ENCODE assay signal across 9 mouse cellular contexts in the genomic region with DNA sequence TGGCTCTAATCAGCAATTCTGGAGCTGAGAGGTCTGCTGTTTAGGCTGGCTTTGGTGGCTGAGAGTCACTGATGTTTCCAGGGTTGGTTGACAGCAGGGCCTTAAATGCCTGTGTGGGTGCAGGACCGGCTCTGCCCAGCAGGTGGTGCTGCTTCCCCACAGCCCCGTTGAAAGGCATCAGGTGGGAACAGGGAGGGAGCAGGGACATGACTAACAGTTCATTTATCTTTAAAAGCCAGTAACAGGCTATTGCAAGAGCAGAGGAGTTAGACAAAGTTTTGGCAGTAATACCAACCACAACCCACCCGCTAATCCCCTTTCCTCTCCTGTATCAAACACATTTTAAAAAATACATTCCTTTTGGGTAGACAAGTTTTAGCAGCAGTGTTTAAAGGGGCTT. TPM values are rescaled to one million over a fixed set of nuclear protein-coding genes. Genes with fewer than 3 reads are reported as not detected.
A peak's percentile ranks its signal among the peaks of the same experiment; 100 is the strongest.
DNase-seq lines count a peak whose midpoint lies in the region; ATAC-seq and TF ChIP-seq lines count a peak whose summit lies in the region.
"Had no signal": no experiment of that assay in that cellular context is flagged by ENCODE, and none has a peak within 500 bp of the region (broad histone marks: within the 10 kb centered on the region; RNA-seq: fewer than 3 reads in every experiment).

No protein-coding gene starts in this region.

- no peak overlapping the region for H3K4me2 ChIP-seq in liver, embryonic 13.5 days
- no peak overlapping the region for H3K4me2 ChIP-seq in neural tube, embryonic 11.5 days (ENCODE audit: low read depth)
- no peak overlapping the region for H3K4me2 ChIP-seq in stomach, postnatal 0 days (replicated peaks; ENCODE audit: low read depth)
- H3K4me2 ChIP-seq: embryonic facial prominence, embryonic 12.5 days had no signal

- no peak overlapping the region for H3K4me3 ChIP-seq in embryonic facial prominence, embryonic 10.5 days
- H3K4me3 ChIP-seq in liver, embryonic 13.5 days (replicated peaks): no peak overlapping the region
- H3K4me3 ChIP-seq in neural tube, embryonic 11.5 days (ENCODE audit: low read depth, low read length): no peak overlapping the region
- H3K4me3 ChIP-seq in stomach, postnatal 0 days (ENCODE audit: low read depth, low read length): no peak overlapping the region
- H3K4me3 ChIP-seq: embryonic facial prominence, embryonic 12.5 days had no signal

- H3K9ac ChIP-seq in liver, embryonic 13.5 days: no peak overlapping the region
- H3K9ac ChIP-seq in neural tube, embryonic 11.5 days (ENCODE audit: low read length): no peak overlapping the region
- H3K9ac ChIP-seq in stomach, postnatal 0 days (ENCODE audit: low read length): no peak overlapping the region
- H3K9ac ChIP-seq: embryonic facial prominence, embryonic 12.5 days had no signal

- 32% methylated on average over 3 of the region's 3 CpGs for WGBS in embryonic facial prominence, embryonic 10.5 days
- WGBS in liver, embryonic 13.5 days (ENCODE audit: insufficient replicate concordance): 8% methylated on average over 3 of the region's 3 CpGs
- WGBS in neural tube, embryonic 11.5 days: 29% methylated on average over 3 of the region's 3 CpGs
- 13% methylated on average over 3 of the region's 3 CpGs for whole genome bisulfite sequencing in stomach, postnatal 0 days

- H3K9me3 ChIP-seq in embryonic facial prominence, embryonic 10.5 days: no peaks in the 10 kb centered on the region
- H3K9me3 ChIP-seq in liver, embryonic 13.5 days (replicated peaks): no peaks in the 10 kb centered on the region
- no peaks in the 10 kb centered on the region for H3K9me3 ChIP-seq in neural tube, embryonic 11.5 days (ENCODE audit: control insufficient read depth, low read length)
- H3K9me3 ChIP-seq in stomach, postnatal 0 days (ENCODE audit: control insufficient read depth, low read length): no peaks in the 10 kb centered on the region
- H3K9me3 ChIP-seq: embryonic facial prominence, embryonic 12.5 days had no signal

- peaks cover 71% of the 10 kb centered on the region for H3K36me3 ChIP-seq in embryonic facial prominence, embryonic 10.5 days (replicated peaks)
- H3K36me3 ChIP-seq in liver, embryonic 13.5 days: peaks cover 38% of the 10 kb centered on the region
- H3K36me3 ChIP-seq in neural tube, embryonic 11.5 days (ENCODE audit: control insufficient read depth, insufficient read depth, low read length): no peaks in the 10 kb centered on the region; the same call in none of the 2 replicates
- peaks cover 12% of the 10 kb centered on the region for H3K36me3 ChIP-seq in stomach, postnatal 0 days (ENCODE audit: control insufficient read depth, insufficient read depth, low read length)

- TF ChIP-seq EP300 in stomach, postnatal 0 days (optimal IDR thresholded peaks at IDR 0.05): no peak

- H3K4me1 ChIP-seq in embryonic facial prominence, embryonic 10.5 days: no peaks in the 10 kb centered on the region
- H3K4me1 ChIP-seq in liver, embryonic 13.5 days (replicated peaks): no peaks in the 10 kb centered on the region
- H3K4me1 ChIP-seq in neural tube, embryonic 11.5 days (ENCODE audit: control insufficient read depth, insufficient read depth, low read length): no peaks in the 10 kb centered on the region
- no peaks in the 10 kb centered on the region for H3K4me1 ChIP-seq in stomach, postnatal 0 days (replicated peaks; ENCODE audit: control insufficient read depth, insufficient read depth)
- H3K4me1 ChIP-seq: embryonic facial prominence, embryonic 12.5 days had no signal

- TF ChIP-seq CTCF in stomach, postnatal 0 days (IDR thresholded peaks at IDR 0.05; ENCODE audit: low read depth): peak; percentile 99

- no peak overlapping the region for H3K27ac ChIP-seq in embryonic facial prominence, embryonic 10.5 days (replicated peaks)
- H3K27ac ChIP-seq in liver, embryonic 13.5 days: no peak overlapping the region
- H3K27ac ChIP-seq in neural tube, embryonic 11.5 days (ENCODE audit: low read depth, low read length): no peak overlapping the region
- H3K27ac ChIP-seq in stomach, postnatal 0 days (replicated peaks): no peak overlapping the region
- H3K27ac ChIP-seq: embryonic facial prominence, embryonic 12.5 days had no signal

- DNase-seq in B cell, adult 2 months: peak; percentile 89 to 91
- DNase-seq in adrenal gland, postnatal 14 days: peak; percentile 93
- DNase-seq in embryonic facial prominence, embryonic 10.5 days (ENCODE audit: low spot score): peak; percentile 89
- peak; percentile 80 for DNase-seq in heart, adult 8-10 months (ENCODE audit: low spot score)
- peak; percentile 84 for DNase-seq in kidney, postnatal 14 days
- peak; percentile 73 for DNase-seq in liver, embryonic 13.5 days
- peak; percentile 88 for DNase-seq in neural tube, embryonic 11.5 days (ENCODE audit: low spot score)
- DNase-seq in stomach, postnatal 0 days (ENCODE audit: low spot score): peak; percentile 88

- H3K27me3 ChIP-seq in embryonic facial prominence, embryonic 10.5 days (replicated peaks; ENCODE audit: low read depth, poor library complexity, severe bottlenecking): no peaks in the 10 kb centered on the region
- H3K27me3 ChIP-seq in liver, embryonic 13.5 days: no peaks in the 10 kb centered on the region
- H3K27me3 ChIP-seq in neural tube, embryonic 11.5 days (ENCODE audit: control insufficient read depth, insufficient read depth, low read length): no peaks in the 10 kb centered on the region
- no peaks in the 10 kb centered on the region for H3K27me3 ChIP-seq in stomach, postnatal 0 days (ENCODE audit: control insufficient read depth, insufficient read depth, low read length)
- H3K27me3 ChIP-seq: embryonic facial prominence, embryonic 12.5 days had no signal

- peak; percentile 72; the same call in 1 of the 2 replicates for ATAC-seq in liver, embryonic 13.5 days (ENCODE audit: low read depth)
- ATAC-seq in neural tube, embryonic 11.5 days (ENCODE audit: insufficient read depth, low FRiP score, low TSS enrichment): no peak
- ATAC-seq in stomach, postnatal 0 days (ENCODE audit: low FRiP score, low TSS enrichment): peak; percentile 58

RNA-seq across cellular contexts. Expression of a gene that starts 30.5 kb away (rescaled TPM):
- total RNA-seq in adrenal gland, postnatal 14 days (2021): 25.3 and 29.6 TPM in 2 replicates
- 60.3 and 60.9 TPM in 2 replicates for polyA plus RNA-seq in embryonic facial prominence, embryonic 10.5 days (2016; fragmentation: Nextera tagmentation; extraction: Ambion mirVana)
- total RNA-seq in heart, adult 8-10 months (2022): 1 to 10 TPM; 5.7 to 8.6 (median 8.3) TPM
- polyA plus RNA-seq in liver, embryonic 13.5 days (2015; fragmentation: Nextera tagmentation; extraction: Ambion mirVana): 25.8 and 29.3 TPM in 2 replicates
- polyA plus RNA-seq in neural tube, embryonic 11.5 days (2014; fragmentation: Nextera tagmentation; extraction: Ambion mirVana): 48.2 and 48.5 TPM in 2 replicates
- polyA plus RNA-seq in stomach, postnatal 0 days (2015; fragmentation: Nextera tagmentation; extraction: Ambion mirVana): 23.4 and 23.5 TPM in 2 replicates

RNA-seq across cellular contexts. Expression of a gene that starts 30.8 kb away (rescaled TPM):
- 110 and 137 TPM in 2 replicates for total RNA-seq in adrenal gland, postnatal 14 days (2021)
- polyA plus RNA-seq in embryonic facial prominence, embryonic 10.5 days (2016; fragmentation: Nextera tagmentation; extraction: Ambion mirVana): 214 and 235 TPM in 2 replicates
- 10 to 100 TPM; 43.4 to 74.6 (median 60.0) TPM for total RNA-seq in heart, adult 8-10 months (2022)
- 63.6 and 67.9 TPM in 2 replicates for polyA plus RNA-seq in liver, embryonic 13.5 days (2015; fragmentation: Nextera tagmentation; extraction: Ambion mirVana)
- 271 and 289 TPM in 2 replicates for polyA plus RNA-seq in neural tube, embryonic 11.5 days (2014; fragmentation: Nextera tagmentation; extraction: Ambion mirVana)
- polyA plus RNA-seq in stomach, postnatal 0 days (2015; fragmentation: Nextera tagmentation; extraction: Ambion mirVana): 58.8 and 58.9 TPM in 2 replicates
